In the genomic region with DNA sequence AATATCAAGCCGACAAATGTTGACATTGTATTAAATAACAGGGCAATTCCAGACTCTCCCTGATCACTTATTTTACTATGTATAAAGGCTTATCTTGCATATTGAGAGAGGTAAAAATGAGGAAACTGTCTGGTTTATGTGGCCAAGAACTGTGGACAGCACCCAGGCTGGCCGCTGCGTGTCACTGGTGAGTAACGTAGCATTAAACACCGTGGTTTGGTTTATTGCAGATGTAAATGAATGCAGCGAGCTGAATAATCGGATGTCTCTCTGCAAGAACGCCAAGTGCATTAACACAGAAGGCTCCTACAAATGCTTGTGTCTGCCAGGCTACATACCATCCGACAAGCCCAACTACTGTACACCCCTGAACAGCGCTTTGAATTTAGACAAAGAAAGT, we compare ENCODE assay signal across 20 mouse cellular contexts. TPM values are rescaled to one million over a fixed set of nuclear protein-coding genes. Genes with fewer than 3 reads are reported as not detected.
DNase-seq lines count a peak whose midpoint lies in the region; ATAC-seq and TF ChIP-seq lines count a peak whose summit lies in the region.
"Had no signal": no experiment of that assay in that cellular context is flagged by ENCODE, and none has a peak within 500 bp of the region (broad histone marks: within the 10 kb centered on the region; RNA-seq: fewer than 3 reads in every experiment).

No protein-coding gene starts in this region.

- no peak overlapping the region for H3K27ac ChIP-seq in forebrain, postnatal 0 days (ENCODE audit: low read depth, low read length)
- H3K27ac ChIP-seq in forebrain, embryonic 13.5 days: no peak overlapping the region
- H3K27ac ChIP-seq: embryonic facial prominence, embryonic 15.5 days; forebrain, embryonic 15.5 days; hindbrain, embryonic 15.5 days; limb, embryonic 10.5 days; liver, embryonic 14.5 days; stomach, embryonic 15.5 days had no signal

- H3K9ac ChIP-seq in forebrain, postnatal 0 days: no peak overlapping the region
- no peak overlapping the region for H3K9ac ChIP-seq in forebrain, embryonic 13.5 days
- H3K9ac ChIP-seq: embryonic facial prominence, embryonic 15.5 days; forebrain, embryonic 15.5 days; hindbrain, embryonic 15.5 days; liver, embryonic 14.5 days; stomach, embryonic 15.5 days had no signal

- ATAC-seq in forebrain, postnatal 0 days: peak; percentile 8; the same call in 1 of the 2 replicates
- ATAC-seq in forebrain, embryonic 13.5 days: no peak
- ATAC-seq: forebrain, embryonic 15.5 days had no signal

- no peak overlapping the region for H3K4me2 ChIP-seq in forebrain, postnatal 0 days (ENCODE audit: low read depth)
- no peak overlapping the region for H3K4me2 ChIP-seq in forebrain, embryonic 13.5 days
- H3K4me2 ChIP-seq: embryonic facial prominence, embryonic 15.5 days; forebrain, embryonic 15.5 days; hindbrain, embryonic 15.5 days; stomach, embryonic 15.5 days had no signal

- WGBS in forebrain, postnatal 0 days: 76% methylated on average over 10 of the region's 10 CpGs
- WGBS in forebrain, embryonic 13.5 days: 87% methylated on average over 10 of the region's 10 CpGs

- intact Hi-C loops in left cerebral cortex, postnatal 36 days (cut with DNase I): no loop called here
- intact Hi-C loops in gastrocnemius, postnatal 36 days (cut with DNase I): no loop called here

- no peaks in the 10 kb centered on the region for H3K4me1 ChIP-seq in forebrain, postnatal 0 days (ENCODE audit: insufficient read depth)
- no peaks in the 10 kb centered on the region for H3K4me1 ChIP-seq in forebrain, embryonic 13.5 days
- H3K4me1 ChIP-seq: embryonic facial prominence, embryonic 15.5 days; forebrain, embryonic 15.5 days; hindbrain, embryonic 15.5 days; limb, embryonic 10.5 days; stomach, embryonic 15.5 days had no signal

- H3K27me3 ChIP-seq in forebrain, postnatal 0 days (ENCODE audit: insufficient read depth, low read length): no peaks in the 10 kb centered on the region
- H3K27me3 ChIP-seq in forebrain, embryonic 13.5 days: no peaks in the 10 kb centered on the region
- H3K27me3 ChIP-seq: embryonic facial prominence, embryonic 15.5 days; forebrain, embryonic 15.5 days; hindbrain, embryonic 15.5 days; stomach, embryonic 15.5 days had no signal

- no peaks in the 10 kb centered on the region for H3K36me3 ChIP-seq in forebrain, postnatal 0 days (ENCODE audit: insufficient read depth)
- no peaks in the 10 kb centered on the region for H3K36me3 ChIP-seq in forebrain, embryonic 13.5 days (ENCODE audit: poor library complexity, severe bottlenecking)
- H3K36me3 ChIP-seq: forebrain, embryonic 15.5 days; hindbrain, embryonic 15.5 days had no signal

- H3K9me3 ChIP-seq in forebrain, postnatal 0 days (ENCODE audit: low read length): no peaks in the 10 kb centered on the region
- no peaks in the 10 kb centered on the region for H3K9me3 ChIP-seq in forebrain, embryonic 13.5 days (replicated peaks)
- H3K9me3 ChIP-seq: embryonic facial prominence, embryonic 15.5 days; forebrain, embryonic 15.5 days; hindbrain, embryonic 15.5 days; limb, embryonic 10.5 days; stomach, embryonic 15.5 days had no signal

- H3K4me3 ChIP-seq in forebrain, postnatal 0 days (ENCODE audit: low read depth, low read length): no peak overlapping the region
- no peak overlapping the region for H3K4me3 ChIP-seq in forebrain, embryonic 13.5 days
- H3K4me3 ChIP-seq: embryonic facial prominence, embryonic 15.5 days; forebrain, embryonic 15.5 days; hindbrain, embryonic 15.5 days; limb, embryonic 10.5 days; stomach, embryonic 15.5 days had no signal

- 0 out of 2 replicates have a peak, but pooled peaks have one; percentile 5 for TF ChIP-seq CTCF in forebrain, postnatal 0 days (IDR thresholded peaks at IDR 0.05; ENCODE audit: low read depth)

- DNase-seq in forebrain, postnatal 0 days: peak; percentile 11
- DNase-seq in left cerebral cortex, adult 18-20 months (ENCODE audit: low spot score in 2 of 2): peak; percentile 19 to 34
- no peak for DNase-seq in left cerebral cortex, postnatal 36 days (ENCODE audit: low spot score in 2 of 2)
- DNase-seq in right cerebral cortex, postnatal 10 days (ENCODE audit: low spot score in 2 of 2): peak; percentile 37 to 39
- no peak for DNase-seq in right cerebral cortex, postnatal 4 days
- DNase-seq in thymus, postnatal 14 days: no peak
- DNase-seq in gastrocnemius, postnatal 36 days: no peak
- DNase-seq: adrenal gland, postnatal 25 days; cerebellum, adult 18-20 months; gastrocnemius, postnatal 25 days; kidney, adult 8-10 months; lung, postnatal 4 days; thymus, postnatal 36 days had no signal

RNA-seq across cellular contexts. Expression of gene Rasgrp3, which starts 45.6 kb away (rescaled TPM):
- total RNA-seq in forebrain, postnatal 0 days (2014; rRNA removed): 5.5 and 13.8 TPM in 2 replicates
- 4.4 and 4.5 TPM in 2 replicates for polyA plus RNA-seq in forebrain, postnatal 0 days (2015; fragmentation: Nextera tagmentation; extraction: Ambion mirVana)
- polyA plus RNA-seq in forebrain, embryonic 13.5 days (2015; fragmentation: Nextera tagmentation; extraction: Ambion mirVana): 4.8 and 5.0 TPM in 2 replicates
- 10 to 100 TPM; 11.4 to 12.0 TPM for total RNA-seq in left cerebral cortex, adult 18-20 months (2021)
- 1 to 10 TPM; 9.0 to 9.9 TPM for total RNA-seq in left cerebral cortex, postnatal 36 days (2021)
- 10 to 100 TPM; 28.0 to 31.5 TPM for total RNA-seq in gastrocnemius, postnatal 36 days (2021)

Comparison
In these comparisons a context has a peak if more than half of its experiments do, and no peak if none do; other contexts are left out.
1. DNase-seq: peak in forebrain, postnatal 0 days (single experiment), left cerebral cortex, adult 18-20 months (2 of 2) and right cerebral cortex, postnatal 10 days (2 of 2); none in left cerebral cortex, postnatal 36 days (0 of 2), right cerebral cortex, postnatal 4 days (single experiment), thymus, postnatal 14 days (single experiment) and gastrocnemius, postnatal 36 days (0 of 2).